Mouse (Mus musculus): ENCODE data around the gene Gab2. TPM values are rescaled to one million over a fixed set of nuclear protein-coding genes. Genes with fewer than 3 reads are reported as not detected.

Gab2 gene
- polyA plus RNA-seq (2012; rRNA removed), result 22.6 and 25.8 TPM in 2 replicates

GRCm38 (mm10) chr7:97081242-97081958 lies at the start of gene Gab2:
Gene Gab2, plus strand, starts transcription at chr7:97081586.
- TF ChIP-seq POLR2A (IDR thresholded peaks at IDR 0.05; ENCODE audit: borderline replicate concordance, extremely low read depth, low read depth, low read length) (peak; percentile 55; the same call in 1 of the 2 replicates), CTCF (IDR thresholded peaks at IDR 0.05; ENCODE audit: insufficient read depth, low read length) (no peak)
- peaks cover 7% of the 10 kb centered on the region for H3K4me1 ChIP-seq (ENCODE audit: control insufficient read depth, insufficient read depth, low read length)
- DNase-seq, result peak; percentile 73
- WGBS, result 0% methylated on average over 50 of the region's 83 CpGs
- peak within 1 kb of the TSS; percentile 82 for H3K4me3 ChIP-seq (replicated peaks; ENCODE audit: extremely low read depth, low read depth, low read length)

GRCm38 (mm10) chr7:97032412-97032811 lies 49.0 kb upstream of the Gab2 start:
- Histone ChIP-seq H3K4me3 (replicated peaks; ENCODE audit: extremely low read depth, low read depth, low read length) (no peak overlapping the region), H3K4me1 (ENCODE audit: control insufficient read depth, insufficient read depth, low read length) (no peaks in the 10 kb centered on the region)
- WGBS, result 81% methylated on average over 2 of the region's 2 CpGs
- TF ChIP-seq CTCF (IDR thresholded peaks at IDR 0.05; ENCODE audit: insufficient read depth, low read length) (no peak), POLR2A (IDR thresholded peaks at IDR 0.05; ENCODE audit: borderline replicate concordance, extremely low read depth, low read depth, low read length) (no peak)
- DNase-seq, result no peak

- WGBS, result 50% methylated on average over 4 of the region's 4 CpGs
- TF ChIP-seq POLR2A (IDR thresholded peaks at IDR 0.05; ENCODE audit: borderline replicate concordance, extremely low read depth, low read depth, low read length) (no peak), CTCF (IDR thresholded peaks at IDR 0.05; ENCODE audit: insufficient read depth, low read length) (no peak)
- DNase-seq, result no peak
- Histone ChIP-seq H3K4me3 (replicated peaks; ENCODE audit: extremely low read depth, low read depth, low read length) (no peak overlapping the region), H3K4me1 (ENCODE audit: control insufficient read depth, insufficient read depth, low read length) (no peaks in the 10 kb centered on the region)
Measured at GRCm38 (mm10) chr7:97039641-97040040, 41.7 kb upstream of the Gab2 start.

- no peak for TF ChIP-seq CTCF (IDR thresholded peaks at IDR 0.05; ENCODE audit: insufficient read depth, low read length)
- TF ChIP-seq POLR2A (IDR thresholded peaks at IDR 0.05; ENCODE audit: borderline replicate concordance, extremely low read depth, low read depth, low read length), result no peak
- no peaks in the 10 kb centered on the region for H3K4me1 ChIP-seq (ENCODE audit: control insufficient read depth, insufficient read depth, low read length)
- no peak overlapping the region for H3K4me3 ChIP-seq (replicated peaks; ENCODE audit: extremely low read depth, low read depth, low read length)
- DNase-seq, result no peak
- WGBS, result 84% methylated on average over 6 of the region's 6 CpGs
Measured at GRCm38 (mm10) chr7:97041868-97042449, 39.4 kb upstream of the Gab2 start.

GRCm38 (mm10) chr7:97042981-97043380 lies 38.4 kb upstream of the Gab2 start:
- WGBS, result 75% methylated on average over 1 of the region's 1 CpGs
- TF ChIP-seq POLR2A (IDR thresholded peaks at IDR 0.05; ENCODE audit: borderline replicate concordance, extremely low read depth, low read depth, low read length) (no peak), CTCF (IDR thresholded peaks at IDR 0.05; ENCODE audit: insufficient read depth, low read length) (no peak)
- Histone ChIP-seq H3K4me3 (replicated peaks; ENCODE audit: extremely low read depth, low read depth, low read length) (no peak overlapping the region), H3K4me1 (ENCODE audit: control insufficient read depth, insufficient read depth, low read length) (no peaks in the 10 kb centered on the region)
- DNase-seq, result no peak

GRCm38 (mm10) chr7:97060966-97061365 lies 20.4 kb upstream of the Gab2 start:
- no peak for TF ChIP-seq POLR2A (IDR thresholded peaks at IDR 0.05; ENCODE audit: borderline replicate concordance, extremely low read depth, low read depth, low read length)
- no peak for TF ChIP-seq CTCF (IDR thresholded peaks at IDR 0.05; ENCODE audit: insufficient read depth, low read length)
- H3K4me1 ChIP-seq (ENCODE audit: control insufficient read depth, insufficient read depth, low read length), result no peaks in the 10 kb centered on the region
- H3K4me3 ChIP-seq (replicated peaks; ENCODE audit: extremely low read depth, low read depth, low read length), result no peak overlapping the region
- no peak for DNase-seq
- 84% methylated on average over 2 of the region's 2 CpGs for WGBS

GRCm38 (mm10) chr7:97071512-97071911 lies 9.9 kb upstream of the Gab2 start:
- H3K4me1 ChIP-seq (ENCODE audit: control insufficient read depth, insufficient read depth, low read length), result no peaks in the 10 kb centered on the region; the same call in 1 of the 2 replicates
- TF ChIP-seq CTCF (IDR thresholded peaks at IDR 0.05; ENCODE audit: insufficient read depth, low read length) (no peak), POLR2A (IDR thresholded peaks at IDR 0.05; ENCODE audit: borderline replicate concordance, extremely low read depth, low read depth, low read length) (no peak)
- H3K4me3 ChIP-seq (replicated peaks; ENCODE audit: extremely low read depth, low read depth, low read length), result no peak overlapping the region
- DNase-seq, result no peak
- 82% methylated on average over 3 of the region's 3 CpGs for WGBS

- Histone ChIP-seq H3K4me1 (ENCODE audit: control insufficient read depth, insufficient read depth, low read length) (no peaks in the 10 kb centered on the region; the same call in 1 of the 2 replicates), H3K4me3 (replicated peaks; ENCODE audit: extremely low read depth, low read depth, low read length) (no peak overlapping the region)
- no peak for TF ChIP-seq POLR2A (IDR thresholded peaks at IDR 0.05; ENCODE audit: borderline replicate concordance, extremely low read depth, low read depth, low read length)
- no peak for TF ChIP-seq CTCF (IDR thresholded peaks at IDR 0.05; ENCODE audit: insufficient read depth, low read length)
- DNase-seq, result no peak
- WGBS, result 45% methylated on average over 5 of the region's 5 CpGs
Measured at GRCm38 (mm10) chr7:97072061-97072460, 9.3 kb upstream of the Gab2 start.

- no peak overlapping the region for H3K4me3 ChIP-seq (replicated peaks; ENCODE audit: extremely low read depth, low read depth, low read length)
- 62% methylated on average over 1 of the region's 1 CpGs for WGBS
- no peak for TF ChIP-seq CTCF (IDR thresholded peaks at IDR 0.05; ENCODE audit: insufficient read depth, low read length)
- TF ChIP-seq POLR2A (IDR thresholded peaks at IDR 0.05; ENCODE audit: borderline replicate concordance, extremely low read depth, low read depth, low read length), result no peak
- DNase-seq, result no peak
- H3K4me1 ChIP-seq (ENCODE audit: control insufficient read depth, insufficient read depth, low read length), result no peaks in the 10 kb centered on the region; the same call in none of the 2 replicates
Measured at GRCm38 (mm10) chr7:97074974-97075373, 6.4 kb upstream of the Gab2 start.

- TF ChIP-seq CTCF (IDR thresholded peaks at IDR 0.05; ENCODE audit: insufficient read depth, low read length) (no peak), POLR2A (IDR thresholded peaks at IDR 0.05; ENCODE audit: borderline replicate concordance, extremely low read depth, low read depth, low read length) (no peak)
- Histone ChIP-seq H3K4me3 (replicated peaks; ENCODE audit: extremely low read depth, low read depth, low read length) (no peak overlapping the region), H3K4me1 (ENCODE audit: control insufficient read depth, insufficient read depth, low read length) (peaks cover 3% of the 10 kb centered on the region)
- no peak for DNase-seq
Measured at GRCm38 (mm10) chr7:97076977-97077376, 4.4 kb upstream of the Gab2 start.
